Mouse (Mus musculus): Measurements from ENCODE around the gene Rngtt.
A peak's percentile ranks its signal among the peaks of the same experiment; 100 is the strongest.
"Not testable (repeated sequence)": the region's sequence is repeated elsewhere in the genome, so short reads cannot be mapped to it uniquely, and the experiment has no call there.

Gene Rngtt

GRCm38 (mm10) chr4:33309764-33310757, at the start of gene Rngtt:
Gene Rngtt, plus strand, starts transcription at chr4:33310311.
- peak; percentile 99 for DNase-seq (ENCODE audit: low read depth, low spot score)

GRCm38 (mm10) chr4:33260311-33260710, 49.8 kb upstream of the Rngtt start:
- DNase-seq (ENCODE audit: low read depth, low spot score) = no peak

- peak; percentile 66 for DNase-seq (ENCODE audit: low read depth, low spot score)
Observed at GRCm38 (mm10) chr4:33261311-33261753, 48.8 kb upstream of the Rngtt start.

GRCm38 (mm10) chr4:33262897-33263296, 47.2 kb upstream of the Rngtt start:
- DNase-seq (ENCODE audit: low read depth, low spot score) = no peak

GRCm38 (mm10) chr4:33264979-33265726, 45.0 kb upstream of the Rngtt start:
- no peak for DNase-seq (ENCODE audit: low read depth, low spot score)

- DNase-seq (ENCODE audit: low read depth, low spot score) = peak; percentile 33
Observed at GRCm38 (mm10) chr4:33270386-33271314, 39.5 kb upstream of the Rngtt start.

- peak; percentile 68 for DNase-seq (ENCODE audit: low read depth, low spot score)
Observed at GRCm38 (mm10) chr4:33273437-33273836, 36.7 kb upstream of the Rngtt start.

- DNase-seq (ENCODE audit: low read depth, low spot score) = no peak
Observed at GRCm38 (mm10) chr4:33281891-33282685, 28.0 kb upstream of the Rngtt start.

GRCm38 (mm10) chr4:33284083-33284880, 25.8 kb upstream of the Rngtt start:
- no peak for DNase-seq (ENCODE audit: low read depth, low spot score)

GRCm38 (mm10) chr4:33285448-33285847, 24.7 kb upstream of the Rngtt start:
- no peak for DNase-seq (ENCODE audit: low read depth, low spot score)

- DNase-seq (ENCODE audit: low read depth, low spot score) = peak; percentile 45
Observed at GRCm38 (mm10) chr4:33289106-33289650, 20.9 kb upstream of the Rngtt start.

- DNase-seq (ENCODE audit: low read depth, low spot score) = peak; percentile 80
Observed at GRCm38 (mm10) chr4:33290002-33290401, 20.1 kb upstream of the Rngtt start, which contains the start of gene Pnrc1. Gene Pnrc1, minus strand, starts transcription at chr4:33290163.

- DNase-seq (ENCODE audit: low read depth, low spot score) = peak; percentile 83
Observed at GRCm38 (mm10) chr4:33290878-33291277, 19.2 kb upstream of the Rngtt start.

GRCm38 (mm10) chr4:33292409-33293370, 17.4 kb upstream of the Rngtt start:
- peak; percentile 88 for DNase-seq (ENCODE audit: low read depth, low spot score)

- not testable (repeated sequence) for DNase-seq (ENCODE audit: low read depth, low spot score)
Observed at GRCm38 (mm10) chr4:33300891-33301665, 9.0 kb upstream of the Rngtt start.

- DNase-seq (ENCODE audit: low read depth, low spot score) = no peak
Observed at GRCm38 (mm10) chr4:33303057-33303456, 7.1 kb upstream of the Rngtt start.

- peak; percentile 22 for DNase-seq (ENCODE audit: low read depth, low spot score)
Observed at GRCm38 (mm10) chr4:33307146-33307545, 3.0 kb upstream of the Rngtt start.
